Mouse (Mus musculus) liver, adult (tissue): ENCODE measurements around the gene Rac3.
"Not testable (repeated sequence)": the region's sequence is repeated elsewhere in the genome, so short reads cannot be mapped to it uniquely, and the experiment has no call there.

Source experiments
- GATA4 ChIP-seq: IDR thresholded peaks from 2 replicates; pipeline ENCODE4 v1.6.1; 2014; ENCODE audit warnings: mild to moderate bottlenecking, low read length; ENCODE audit not compliant: insufficient replicate concordance

Rac3 gene

GRCm38 (mm10) chr11:120736424-120736823 is 15.2 kb downstream of the Rac3 start:
- no peak for TF ChIP-seq GATA4

GRCm38 (mm10) chr11:120740981-120741380 is 19.7 kb downstream of the Rac3 start:
- no peak for TF ChIP-seq GATA4

GRCm38 (mm10) chr11:120744121-120744701 is 22.9 kb downstream of the Rac3 start:
- TF ChIP-seq GATA4 = no peak

- TF ChIP-seq GATA4 = no peak
These were observed 26.7 kb downstream of the Rac3 start for GRCm38 (mm10) chr11:120747974-120748373.

GRCm38 (mm10) chr11:120749430-120749829 is 28.2 kb downstream of the Rac3 start:
- no peak for TF ChIP-seq GATA4

GRCm38 (mm10) chr11:120751606-120752005 is 30.3 kb downstream of the Rac3 start:
- TF ChIP-seq GATA4 = no peak

GRCm38 (mm10) chr11:120760236-120760635 is 39.0 kb downstream of the Rac3 start:
- TF ChIP-seq GATA4 = no peak

- no peak for TF ChIP-seq GATA4
These were observed 40.8 kb downstream of the Rac3 start for GRCm38 (mm10) chr11:120761811-120762671.

- not testable (repeated sequence) for TF ChIP-seq GATA4
These were observed 41.4 kb downstream of the Rac3 start, which contains the start of gene Hmga1b for GRCm38 (mm10) chr11:120762672-120763041. Gene Hmga1b (plus strand): TSS chr11:120762794.

GRCm38 (mm10) chr11:120768206-120768605 is 46.9 kb downstream of the Rac3 start:
- TF ChIP-seq GATA4 = no peak

GRCm38 (mm10) chr11:120772749-120773148 is 51.5 kb downstream of the Rac3 start:
- TF ChIP-seq GATA4 = no peak
